Mouse (Mus musculus): Measurements from ENCODE around the gene Btn2a2.

DNA sequence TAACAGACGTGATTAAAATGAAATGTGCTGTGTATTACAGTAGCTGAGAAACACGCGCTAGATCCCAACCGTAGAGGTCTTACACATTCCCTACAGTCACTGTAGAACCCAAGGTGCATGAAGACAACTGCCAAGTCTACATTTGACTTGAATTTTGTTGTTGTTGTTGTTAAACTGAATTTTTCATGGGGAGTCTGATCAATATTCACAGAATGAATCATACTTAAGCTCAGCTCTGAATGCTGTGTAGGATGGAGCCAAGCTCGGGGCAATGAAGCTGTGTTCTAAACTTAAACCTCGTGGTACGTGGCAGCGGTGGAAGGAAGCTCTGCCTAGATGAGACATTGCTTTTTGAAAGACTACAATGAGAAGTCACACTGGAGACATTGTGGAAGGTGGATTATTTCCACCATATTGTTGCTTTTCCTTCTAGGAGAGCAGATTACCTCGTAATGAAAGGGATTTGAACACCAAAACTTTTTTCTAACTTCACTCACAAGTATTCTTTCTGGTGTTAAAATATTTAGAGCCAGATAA, 13.4 kb upstream of the Btn2a2 start:
- TF ChIP-seq EP300 (IDR thresholded peaks at IDR 0.05; ENCODE audit: low read depth) (no peak), CTCF (IDR thresholded peaks at IDR 0.05; ENCODE audit: low read depth) (no peak)

Measured in liver, embryonic 14.5 days (tissue).